Mouse (Mus musculus) heart, embryonic 13.5 days (tissue): ENCODE measurements around the gene Pyroxd2. TPM values are rescaled to one million over a fixed set of nuclear protein-coding genes. Genes with fewer than 3 reads are reported as not detected.

Source experiments
- ATAC-seq: fragments of 200-750 bp; cut with Nextera tagmentation; 2 replicates; pipeline ENCODE4 v1.8.0; 2017; ENCODE audit warnings: moderate TSS enrichment; ENCODE audit not compliant: insufficient number of reproducible peaks, low FRiP score, low TSS enrichment; ENCODE audit errors: extremely low read depth
- H3K27ac ChIP-seq: fragments of 300-500 bp; sonication (generic); replicated peaks from 2 replicates; pipeline ENCODE4 v1.5.1; 2015; ENCODE audit warnings: moderate library complexity, mild to moderate bottlenecking, inconsistent platforms
- H3K27me3 ChIP-seq: fragments of 300-500 bp; sonication (generic); replicated peaks from 2 replicates; pipeline ENCODE4 v1.6.1; 2015; ENCODE audit warnings: mild to moderate bottlenecking, inconsistent platforms
- H3K36me3 ChIP-seq: fragments of 300-500 bp; sonication (generic); 2 replicates; pipeline ENCODE4 v1.6.1; 2015; ENCODE audit warnings: mild to moderate bottlenecking, inconsistent platforms
- H3K4me1 ChIP-seq: fragments of 300-500 bp; sonication (generic); 2 replicates; pipeline ENCODE4 v1.6.1; 2015; ENCODE audit warnings: inconsistent platforms
- H3K4me2 ChIP-seq: fragments of 300-500 bp; sonication (generic); 2 replicates; pipeline ENCODE4 v1.6.1; 2015; ENCODE audit warnings: inconsistent platforms, mild to moderate bottlenecking, moderate library complexity
- H3K4me3 ChIP-seq: fragments of 300-500 bp; sonication (generic); 2 replicates; pipeline ENCODE4 v1.5.1; 2015; ENCODE audit warnings: moderate library complexity, mild to moderate bottlenecking, inconsistent platforms
- H3K9ac ChIP-seq: fragments of 300-500 bp; sonication (generic); 2 replicates; pipeline ENCODE4 v1.6.1; 2015; ENCODE audit warnings: inconsistent platforms, mild to moderate bottlenecking, moderate library complexity
- H3K9me3 ChIP-seq: fragments of 300-500 bp; sonication (generic); 2 replicates; pipeline ENCODE4 v1.6.1; 2016; ENCODE audit warnings: inconsistent platforms
- WGBS: fragments of 180-500 bp; shearing (Covaris S2); methylation state at CpG from one replicate; pipeline ENCODE4 v1.1.7; 2015; ENCODE audit warnings: mixed read lengths; 5-methylcytosine and 5-hydroxymethylcytosine counted together
- polyA plus RNA-seq: library from polyadenylated mRNA; unstranded; fragments of >200 nt; fragmentation: Nextera tagmentation; extraction: Ambion mirVana; gene quantifications from 2 replicates; pipeline ENCODE4 v1.2.1, GENCODE M21; 2015

The Pyroxd2 gene
- polyA plus RNA-seq, 1 experiment from 2014 or later: 4.8 TPM

DNA sequence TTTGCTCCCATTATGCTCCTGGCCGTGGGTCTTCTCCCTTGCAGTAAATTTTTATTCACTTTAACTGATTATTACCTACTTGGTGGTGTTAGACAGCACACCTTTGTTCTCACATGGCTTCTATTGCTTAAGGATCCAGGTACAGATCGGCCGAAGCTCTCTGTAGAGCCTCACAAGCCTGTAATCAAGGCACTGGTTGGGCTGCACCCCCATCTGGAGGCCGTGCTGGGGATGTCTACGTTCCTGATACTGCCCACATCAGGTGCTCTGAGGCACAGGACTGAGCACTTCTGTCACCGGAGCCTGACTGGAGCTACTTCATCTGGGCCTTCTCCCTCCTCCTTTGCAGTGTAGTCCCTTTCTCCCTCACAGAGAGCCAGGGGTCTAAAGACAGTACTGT lies 29.3 kb downstream of the Pyroxd2 start:
- ATAC-seq: no peak
- H3K9ac ChIP-seq: no peak overlapping the region
- no peak overlapping the region for H3K27ac ChIP-seq
- no peaks in the 10 kb centered on the region for H3K36me3 ChIP-seq
- WGBS: 69% methylated on average over 6 of the region's 6 CpGs
- no peak overlapping the region for H3K4me3 ChIP-seq
- no peak overlapping the region for H3K4me2 ChIP-seq
- no peaks in the 10 kb centered on the region; the same call in 1 of the 2 replicates for H3K27me3 ChIP-seq
- peaks cover 17% of the 10 kb centered on the region for H3K4me1 ChIP-seq
- H3K9me3 ChIP-seq: no peaks in the 10 kb centered on the region

GRCm38 (mm10) chr19:42722500-42722899 lies 30.1 kb downstream of the Pyroxd2 start:
- no peak for ATAC-seq
- Histone ChIP-seq H3K27me3 (no peaks in the 10 kb centered on the region; the same call in 1 of the 2 replicates), H3K9ac (no peak overlapping the region), H3K27ac (no peak overlapping the region), H3K9me3 (no peaks in the 10 kb centered on the region), H3K4me1 (peaks cover 17% of the 10 kb centered on the region), H3K4me3 (no peak overlapping the region), H3K36me3 (no peaks in the 10 kb centered on the region), H3K4me2 (no peak overlapping the region)
- 30% methylated on average over 2 of the region's 2 CpGs for WGBS

GRCm38 (mm10) chr19:42718101-42718500 lies 34.5 kb downstream of the Pyroxd2 start:
- no peaks in the 10 kb centered on the region for H3K36me3 ChIP-seq
- 76% methylated on average over 3 of the region's 3 CpGs for WGBS
- no peak overlapping the region for H3K4me3 ChIP-seq
- no peaks in the 10 kb centered on the region for H3K9me3 ChIP-seq
- H3K27me3 ChIP-seq: no peaks in the 10 kb centered on the region; the same call in 1 of the 2 replicates
- no peak overlapping the region for H3K27ac ChIP-seq
- H3K4me1 ChIP-seq: peaks cover 3% of the 10 kb centered on the region; the same call in 1 of the 2 replicates
- no peak for ATAC-seq
- no peak overlapping the region for H3K4me2 ChIP-seq
- H3K9ac ChIP-seq: no peak overlapping the region

GRCm38 (mm10) chr19:42717668-42718067 lies 34.9 kb downstream of the Pyroxd2 start:
- no peak overlapping the region for H3K27ac ChIP-seq
- 68% methylated on average over 5 of the region's 5 CpGs for WGBS
- H3K4me3 ChIP-seq: no peak overlapping the region
- H3K4me2 ChIP-seq: no peak overlapping the region
- H3K9me3 ChIP-seq: no peaks in the 10 kb centered on the region
- H3K4me1 ChIP-seq: peaks cover 3% of the 10 kb centered on the region; the same call in 1 of the 2 replicates
- H3K36me3 ChIP-seq: no peaks in the 10 kb centered on the region
- no peak for ATAC-seq
- H3K27me3 ChIP-seq: no peaks in the 10 kb centered on the region; the same call in 1 of the 2 replicates
- no peak overlapping the region for H3K9ac ChIP-seq

DNA sequence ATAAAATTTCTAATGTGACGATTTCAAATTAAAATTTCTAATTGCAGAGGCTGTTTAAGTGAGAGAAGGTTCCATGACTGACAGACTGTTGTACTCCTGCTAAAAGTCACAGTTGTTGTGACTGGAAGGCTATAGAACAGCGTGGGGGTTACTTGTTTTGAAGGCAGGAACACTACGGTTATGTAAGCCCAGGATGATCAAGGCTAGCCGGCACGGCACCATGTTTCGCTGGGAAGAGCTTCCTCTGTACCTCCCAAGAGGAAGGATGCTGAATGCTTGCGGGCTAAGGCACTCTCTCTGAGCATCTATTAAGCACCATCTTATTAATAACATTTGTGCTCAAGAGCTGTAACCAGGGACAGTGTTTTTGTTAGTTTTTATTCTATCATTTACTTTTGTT lies 36.1 kb downstream of the Pyroxd2 start:
- H3K4me2 ChIP-seq: no peak overlapping the region
- no peaks in the 10 kb centered on the region for H3K36me3 ChIP-seq
- no peak overlapping the region for H3K4me3 ChIP-seq
- no peak overlapping the region for H3K9ac ChIP-seq
- no peaks in the 10 kb centered on the region; the same call in 1 of the 2 replicates for H3K27me3 ChIP-seq
- ATAC-seq: no peak
- no peaks in the 10 kb centered on the region for H3K9me3 ChIP-seq
- no peak overlapping the region for H3K27ac ChIP-seq
- H3K4me1 ChIP-seq: peaks cover 5% of the 10 kb centered on the region
- 62% methylated on average over 7 of the region's 7 CpGs for WGBS

GRCm38 (mm10) chr19:42713770-42714169 lies 38.8 kb downstream of the Pyroxd2 start:
- Histone ChIP-seq H3K27me3 (no peaks in the 10 kb centered on the region), H3K9ac (no peak overlapping the region), H3K4me1 (peaks cover 6% of the 10 kb centered on the region), H3K4me2 (no peak overlapping the region), H3K4me3 (no peak overlapping the region), H3K9me3 (no peaks in the 10 kb centered on the region), H3K27ac (no peak overlapping the region), H3K36me3 (no peaks in the 10 kb centered on the region)
- no peak for ATAC-seq
- 75% methylated on average over 9 of the region's 9 CpGs for WGBS

DNA sequence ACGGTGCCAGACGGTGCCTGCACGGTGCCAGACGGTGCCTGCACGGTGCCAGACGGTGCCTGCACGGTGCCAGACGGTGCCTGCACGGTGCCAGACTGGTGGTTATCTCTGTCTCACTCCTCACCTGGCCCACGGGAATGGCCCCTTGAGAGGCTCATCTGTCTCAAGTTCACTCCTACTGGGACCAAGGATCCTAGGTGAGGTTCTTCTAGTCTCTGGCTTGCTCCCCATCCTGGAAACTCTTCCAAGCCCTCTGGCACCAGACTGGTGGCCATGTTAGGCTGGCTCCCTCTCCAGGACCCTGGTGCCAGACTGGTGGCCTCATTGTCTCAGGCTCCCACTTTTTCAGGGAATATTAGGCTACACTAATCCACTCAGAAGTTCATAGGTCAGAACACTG lies 53.1 kb downstream of the Pyroxd2 start:
- H3K4me3 ChIP-seq: no peak overlapping the region
- no peak overlapping the region for H3K4me2 ChIP-seq
- no peaks in the 10 kb centered on the region for H3K36me3 ChIP-seq
- H3K4me1 ChIP-seq: peaks cover 6% of the 10 kb centered on the region; the same call in 1 of the 2 replicates
- H3K9ac ChIP-seq: no peak overlapping the region
- H3K9me3 ChIP-seq: no peaks in the 10 kb centered on the region
- H3K27ac ChIP-seq: no peak overlapping the region
- H3K27me3 ChIP-seq: no peaks in the 10 kb centered on the region
- WGBS: 96% methylated on average over 9 of the region's 10 CpGs
- ATAC-seq: no peak

DNA sequence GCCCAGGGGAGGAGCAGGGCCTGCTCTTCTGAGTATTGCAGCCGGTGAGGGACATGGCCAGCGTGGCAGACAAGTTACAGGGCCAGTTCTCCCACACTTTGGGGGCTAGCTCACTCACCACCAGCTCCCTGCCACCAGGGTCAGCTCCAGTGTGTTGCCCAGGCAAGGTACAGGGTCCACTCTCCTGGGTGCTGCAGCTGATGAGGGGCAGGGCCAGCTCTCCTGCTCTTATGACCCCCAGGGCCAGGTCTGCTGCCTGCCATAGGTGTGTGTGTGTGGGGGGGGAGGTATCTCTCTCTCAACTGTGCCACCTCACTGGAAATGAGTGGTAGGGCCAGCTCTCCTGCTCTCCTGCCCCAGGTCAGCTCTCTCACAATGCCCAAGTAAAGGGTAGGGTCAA lies 54.0 kb downstream of the Pyroxd2 start:
- WGBS: 68% methylated on average over 2 of the region's 2 CpGs
- Histone ChIP-seq H3K4me3 (no peak overlapping the region), H3K36me3 (no peaks in the 10 kb centered on the region), H3K27ac (no peak overlapping the region), H3K4me1 (peaks cover 6% of the 10 kb centered on the region; the same call in 1 of the 2 replicates), H3K27me3 (no peaks in the 10 kb centered on the region), H3K9me3 (no peaks in the 10 kb centered on the region), H3K9ac (no peak overlapping the region), H3K4me2 (no peak overlapping the region)
- no peak for ATAC-seq

DNA sequence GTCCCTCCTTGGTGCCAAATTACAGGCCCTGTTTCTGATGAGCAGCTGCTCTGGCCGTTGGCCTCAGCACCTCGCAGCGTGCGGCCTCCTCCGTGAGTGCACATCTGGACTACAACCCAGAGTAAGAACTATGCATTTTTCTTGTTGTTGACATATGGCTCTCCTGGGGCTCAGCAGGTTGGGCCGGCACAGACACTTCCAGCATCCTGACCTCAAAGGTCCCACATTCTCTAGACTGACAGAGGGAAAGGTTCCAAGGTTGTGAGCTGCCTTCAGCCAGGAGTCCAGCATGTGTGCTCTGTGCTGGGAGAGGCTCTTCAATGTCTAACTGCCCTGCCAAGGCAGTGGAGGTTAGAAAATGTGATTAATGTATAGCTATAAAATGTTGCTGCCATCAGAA lies 55.2 kb downstream of the Pyroxd2 start:
- Histone ChIP-seq H3K9ac (no peak overlapping the region), H3K9me3 (no peaks in the 10 kb centered on the region), H3K27me3 (no peaks in the 10 kb centered on the region), H3K27ac (no peak overlapping the region), H3K36me3 (no peaks in the 10 kb centered on the region), H3K4me3 (no peak overlapping the region), H3K4me1 (peaks cover 6% of the 10 kb centered on the region; the same call in 1 of the 2 replicates), H3K4me2 (no peak overlapping the region)
- WGBS: 57% methylated on average over 6 of the region's 6 CpGs
- ATAC-seq: no peak

DNA sequence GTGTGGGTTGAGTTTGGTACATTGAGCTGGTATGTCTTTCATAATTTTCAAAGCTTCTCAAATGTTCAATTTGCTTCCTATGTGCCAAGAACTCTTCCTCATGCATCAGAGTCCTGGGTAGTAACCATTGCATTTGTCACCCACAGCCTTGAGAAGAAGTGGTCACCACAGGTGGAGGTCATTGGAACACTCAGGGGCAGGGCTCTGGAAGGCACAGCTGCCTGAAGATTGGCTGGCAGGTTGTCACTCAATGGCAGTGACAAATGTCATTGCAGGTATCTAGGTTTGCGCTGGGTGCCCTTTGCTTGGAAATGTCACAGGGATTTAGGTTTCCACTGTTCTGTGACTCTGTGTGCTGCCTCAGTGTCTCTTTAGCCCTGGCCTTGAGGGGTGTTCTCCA lies 62.3 kb downstream of the Pyroxd2 start:
- ATAC-seq: no peak
- Histone ChIP-seq H3K36me3 (no peaks in the 10 kb centered on the region), H3K4me3 (no peak overlapping the region), H3K4me1 (no peaks in the 10 kb centered on the region), H3K9ac (no peak overlapping the region), H3K27me3 (no peaks in the 10 kb centered on the region), H3K4me2 (no peak overlapping the region), H3K27ac (no peak overlapping the region), H3K9me3 (no peaks in the 10 kb centered on the region)
- 76% methylated on average over 1 of the region's 1 CpGs for WGBS

- 66% methylated on average over 4 of the region's 4 CpGs for WGBS
- Histone ChIP-seq H3K9me3 (no peaks in the 10 kb centered on the region), H3K27ac (no peak overlapping the region), H3K4me3 (no peak overlapping the region), H3K36me3 (no peaks in the 10 kb centered on the region), H3K4me1 (no peaks in the 10 kb centered on the region), H3K4me2 (no peak overlapping the region), H3K9ac (no peak overlapping the region), H3K27me3 (no peaks in the 10 kb centered on the region)
- ATAC-seq: no peak
These were observed 62.8 kb downstream of the Pyroxd2 start for GRCm38 (mm10) chr19:42689786-42690185.

- 70% methylated on average over 11 of the region's 11 CpGs for WGBS
These were observed 63.3 kb downstream of the Pyroxd2 start for GRCm38 (mm10) chr19:42689321-42689720.

More at GRCm38 (mm10) chr19:42689321-42689720, 63.3 kb downstream of the Pyroxd2 start:
- Histone ChIP-seq H3K27me3 (no peaks in the 10 kb centered on the region), H3K27ac (no peak overlapping the region), H3K9ac (no peak overlapping the region), H3K9me3 (no peaks in the 10 kb centered on the region), H3K4me1 (no peaks in the 10 kb centered on the region), H3K4me3 (no peak overlapping the region), H3K36me3 (no peaks in the 10 kb centered on the region), H3K4me2 (no peak overlapping the region)
- ATAC-seq: no peak
